Mouse (Mus musculus) layer of hippocampus, postnatal 25 days (tissue): ENCODE measurements around the gene Pcx. TPM values are rescaled to one million over a fixed set of nuclear protein-coding genes. Genes with fewer than 3 reads are reported as not detected.

ENCODE experiments used
- DNase-seq, 2 experiments: peaks; one replicate each; pipeline ENCODE4 v3.0.0; 2022; ENCODE audit warnings: mixed read lengths in 2 of 2, low spot score in 1 of 2; ENCODE audit errors: extremely low spot score in 1 of 2
- total RNA-seq, 2 experiments: library from RNA; stranded (reverse); gene quantifications; 2 replicates each; pipeline ENCODE4 v1.2.3; 2021

Pcx gene
- total RNA-seq, 2 experiments from 2014 or later = 66.6 to 70.6 TPM

DNA sequence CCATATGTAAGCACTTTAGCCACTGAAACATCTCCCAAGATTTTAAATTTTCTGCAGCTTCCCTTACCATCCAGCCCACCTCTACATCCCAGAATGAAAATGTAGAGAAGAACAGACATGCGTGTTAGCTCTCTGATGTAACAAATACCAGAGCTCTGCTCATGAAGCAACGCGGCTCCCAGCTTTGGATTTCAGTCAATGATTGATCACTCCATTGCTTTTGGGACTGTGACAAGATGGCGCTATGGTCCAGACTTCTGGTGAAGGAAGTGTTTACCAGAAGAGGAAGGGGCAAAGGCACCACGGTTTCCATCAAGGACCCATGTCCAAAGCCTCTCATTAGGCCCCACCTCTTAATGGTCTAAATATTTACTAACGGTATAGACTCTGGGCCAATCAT lies 35.6 kb downstream of the Pcx start:
- DNase-seq = no peak

DNA sequence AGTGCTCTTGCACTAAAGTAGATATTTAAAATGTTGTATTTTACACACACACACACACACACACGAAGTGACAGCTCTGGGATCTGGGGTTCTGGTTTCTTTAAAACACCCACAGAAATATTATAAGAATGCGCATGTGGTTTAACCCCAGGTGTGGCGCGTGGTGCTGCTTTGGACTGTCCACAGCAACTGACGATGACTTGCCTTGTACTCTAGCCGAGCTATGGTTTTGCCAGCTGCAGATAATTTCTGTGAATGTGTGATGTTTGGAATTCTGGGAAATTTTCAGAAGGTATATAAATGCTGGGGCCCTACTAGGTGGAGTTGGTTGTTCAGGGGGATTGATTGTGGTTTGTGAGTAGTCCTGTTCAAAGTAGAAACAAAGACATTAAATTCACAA lies 37.5 kb downstream of the Pcx start:
- no peak for DNase-seq

DNA sequence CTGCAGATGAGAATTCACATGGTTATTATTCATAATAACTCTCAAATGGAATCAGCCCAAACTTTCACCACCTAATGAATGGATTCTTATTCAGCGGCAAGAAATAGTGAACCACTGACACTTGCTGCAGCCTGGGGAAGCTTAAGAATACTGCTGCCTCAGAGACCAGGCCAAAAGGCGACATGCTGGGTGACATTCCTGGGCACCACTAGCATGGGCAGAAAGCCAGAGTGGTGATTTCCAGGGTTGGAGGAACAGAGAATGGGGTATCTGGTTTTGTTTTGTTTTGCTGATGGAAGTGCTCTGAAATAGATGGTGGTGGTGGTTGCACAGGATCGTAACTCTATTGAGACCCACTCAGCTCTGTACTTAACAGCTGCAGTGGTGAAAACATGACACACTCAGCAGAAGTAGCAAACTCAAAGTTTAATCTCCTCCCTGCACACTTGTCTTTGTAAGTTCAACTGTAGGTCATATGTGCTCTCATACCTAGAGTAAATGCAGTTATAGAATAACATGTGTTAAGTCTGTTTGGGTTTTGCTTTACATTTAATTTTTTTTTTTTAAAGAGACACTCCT lies 38.1 kb downstream of the Pcx start:
- no peak for DNase-seq

DNA sequence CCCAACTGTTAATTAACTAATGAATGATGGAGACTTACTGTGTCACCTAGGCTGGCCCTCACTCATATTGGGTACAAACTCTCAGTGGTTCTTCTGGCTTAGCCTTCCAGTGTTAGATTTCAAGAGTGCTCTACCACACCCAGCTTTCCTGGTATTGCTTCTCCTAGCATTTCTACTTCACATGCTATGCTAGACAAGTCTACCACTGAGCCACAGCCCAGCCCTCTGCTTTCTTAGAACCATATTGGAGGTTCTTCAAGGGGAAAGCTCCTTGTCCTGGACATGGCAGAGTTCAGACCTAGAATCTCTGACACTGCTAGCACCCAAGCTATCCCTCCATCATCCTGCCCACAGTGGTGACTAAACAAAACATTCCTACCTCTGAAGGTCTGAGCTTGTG lies 44.0 kb downstream of the Pcx start:
- no peak for DNase-seq

DNA sequence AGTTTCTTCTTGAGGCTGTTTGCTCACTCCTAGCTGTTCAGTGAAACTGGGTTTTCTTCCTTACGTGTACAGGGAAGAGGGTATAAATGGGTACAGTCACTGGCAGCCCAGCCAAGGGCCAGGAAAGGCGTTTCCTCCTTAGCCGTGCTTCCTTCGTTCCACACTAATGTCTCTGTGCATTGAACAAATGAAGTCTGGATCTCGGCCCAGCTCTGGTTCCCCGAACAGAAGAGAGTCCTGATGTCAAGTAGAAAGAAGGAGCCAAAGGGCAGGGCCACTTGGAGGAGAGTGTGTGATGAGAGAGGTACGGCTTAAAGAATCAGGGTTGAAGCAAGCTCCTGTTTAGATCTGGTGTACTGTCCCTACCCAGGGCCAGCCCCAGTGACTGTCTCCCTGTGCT lies 44.8 kb downstream of the Pcx start:
- no peak for DNase-seq

DNA sequence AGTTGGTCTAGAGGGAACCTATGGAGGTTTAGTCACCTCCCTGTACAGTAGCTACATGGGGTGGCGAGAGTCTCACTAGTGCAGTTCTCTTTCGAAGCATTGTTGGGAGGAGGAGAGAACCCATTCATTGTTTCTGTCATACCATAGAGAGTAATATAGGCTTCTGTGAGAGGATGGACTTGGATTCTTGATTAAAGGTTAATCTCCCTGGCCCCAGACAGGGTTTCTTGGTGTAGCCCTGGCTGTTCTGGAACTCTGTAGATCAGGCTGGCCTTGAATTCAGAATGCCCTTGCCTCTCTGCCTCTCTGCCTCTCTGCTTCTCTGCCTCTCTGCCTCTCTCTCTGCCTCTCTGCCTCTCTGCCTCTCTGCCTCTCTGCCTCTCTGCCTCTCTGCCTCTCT lies 46.5 kb downstream of the Pcx start:
- DNase-seq = no peak

DNA sequence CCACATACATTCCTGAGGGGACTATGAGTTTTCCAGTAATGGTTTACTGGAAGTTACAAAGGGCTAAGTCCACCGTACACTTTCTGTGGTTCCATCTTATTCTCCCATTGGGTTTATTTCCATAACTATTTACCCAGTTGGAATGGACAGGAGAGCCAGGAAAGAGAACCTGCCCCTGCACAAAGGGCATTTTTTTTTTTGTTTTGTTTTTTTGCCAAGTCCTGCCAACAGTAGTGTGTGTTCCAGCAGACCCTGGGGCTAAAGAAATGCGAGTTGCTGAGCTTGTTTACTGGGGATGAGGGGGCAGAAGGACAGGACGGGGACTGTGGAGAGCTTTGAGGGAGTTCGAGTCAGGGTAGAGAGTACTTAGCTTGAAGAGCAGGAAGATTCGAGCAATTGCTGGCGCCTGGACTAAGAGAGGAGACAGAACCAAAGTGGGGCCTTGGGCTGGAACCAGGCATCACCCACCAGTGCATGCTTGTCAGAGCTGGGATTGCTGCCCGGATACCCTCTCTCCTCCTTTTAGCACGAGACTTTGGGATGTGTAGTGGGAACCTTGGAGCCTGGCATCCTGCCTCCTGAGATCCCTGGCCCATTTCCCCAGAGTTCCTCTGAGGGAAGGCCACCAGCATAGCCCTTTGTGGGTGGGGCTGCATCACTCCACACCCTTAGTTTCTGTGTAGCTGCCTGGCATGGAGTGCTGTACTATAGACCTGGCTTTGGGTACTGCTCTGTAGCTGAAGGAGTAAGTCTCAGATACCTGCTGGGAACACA lies 47.7 kb downstream of the Pcx start:
- peak; percentile 17 to 36 for DNase-seq

DNA sequence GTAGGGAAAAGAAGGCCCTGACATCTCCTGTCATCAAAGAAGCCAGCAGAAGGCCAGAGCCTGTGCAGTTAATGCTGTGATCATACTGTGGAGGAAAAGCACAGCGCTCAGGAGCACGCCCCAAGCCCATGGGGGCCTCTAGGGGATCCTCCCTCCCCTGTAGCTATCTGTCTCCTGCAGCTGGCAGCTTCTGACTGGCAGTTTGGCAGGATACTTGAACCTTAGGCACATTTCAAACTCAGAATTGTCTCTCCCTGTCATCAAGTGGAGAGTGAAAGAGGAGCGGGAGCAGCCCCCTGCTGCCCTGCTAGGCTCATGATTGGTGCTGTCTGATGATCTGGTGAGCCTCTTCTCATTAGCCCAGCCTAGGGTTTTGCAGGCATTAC lies 48.3 kb downstream of the Pcx start:
- DNase-seq = no peak

DNA sequence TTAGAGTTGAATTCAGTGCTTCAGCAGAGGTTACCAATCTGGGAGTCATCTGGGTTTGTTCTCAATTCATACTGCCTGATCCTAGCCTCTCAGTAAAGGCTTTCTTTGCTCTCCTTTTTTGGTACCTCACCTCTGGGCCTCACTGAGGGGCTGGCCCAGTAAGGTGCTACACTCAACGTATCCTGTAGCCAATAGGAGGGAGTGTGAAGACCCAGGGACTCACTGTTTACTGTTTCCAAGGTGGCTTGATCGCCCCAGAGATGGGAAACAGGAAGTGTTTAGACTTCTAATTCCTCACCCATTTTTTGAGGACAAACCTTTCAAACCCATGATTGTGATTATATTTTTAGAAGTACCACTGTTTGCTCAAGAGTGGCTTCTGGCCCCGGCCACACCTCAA lies 48.7 kb downstream of the Pcx start:
- DNase-seq = no peak

DNA sequence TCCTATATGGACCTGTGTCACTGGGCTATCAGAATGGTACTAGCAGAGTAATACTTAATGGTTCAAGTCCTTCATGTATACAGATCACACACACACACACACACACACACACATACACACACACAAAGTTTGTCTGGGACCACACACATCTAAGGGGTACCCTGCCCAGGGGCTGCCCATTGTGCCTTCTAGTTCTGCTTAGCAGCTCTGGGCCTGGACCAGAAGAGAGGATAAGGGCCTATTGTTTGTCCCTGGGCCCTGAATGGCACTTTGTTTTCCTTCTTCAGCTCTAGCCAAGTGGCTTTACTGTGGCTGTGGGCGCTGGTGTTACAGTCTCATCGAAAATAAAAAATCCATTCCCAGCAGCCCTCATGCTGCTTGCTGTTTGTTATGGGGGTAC lies 49.3 kb downstream of the Pcx start:
- DNase-seq = no peak

DNA sequence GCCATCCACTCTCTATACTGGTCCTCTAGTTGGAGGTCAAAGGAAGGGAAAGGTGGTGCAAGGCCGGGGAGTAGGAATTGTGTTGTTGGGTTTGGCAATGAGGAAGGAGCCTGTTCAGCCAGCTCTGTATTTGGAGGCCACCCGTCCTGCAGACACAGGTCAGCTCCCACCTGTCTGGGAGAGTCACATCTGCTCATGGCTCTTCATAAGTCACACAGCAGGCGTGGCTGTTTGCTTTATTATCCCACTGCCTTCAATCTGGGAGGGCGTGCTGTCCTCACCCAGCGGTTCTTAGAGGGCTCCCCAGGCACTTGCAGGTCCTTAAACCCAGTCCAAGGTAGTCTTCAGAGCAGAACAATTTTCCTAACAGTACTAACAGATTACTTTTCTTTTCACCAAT lies 49.9 kb downstream of the Pcx start:
- no peak for DNase-seq

DNA sequence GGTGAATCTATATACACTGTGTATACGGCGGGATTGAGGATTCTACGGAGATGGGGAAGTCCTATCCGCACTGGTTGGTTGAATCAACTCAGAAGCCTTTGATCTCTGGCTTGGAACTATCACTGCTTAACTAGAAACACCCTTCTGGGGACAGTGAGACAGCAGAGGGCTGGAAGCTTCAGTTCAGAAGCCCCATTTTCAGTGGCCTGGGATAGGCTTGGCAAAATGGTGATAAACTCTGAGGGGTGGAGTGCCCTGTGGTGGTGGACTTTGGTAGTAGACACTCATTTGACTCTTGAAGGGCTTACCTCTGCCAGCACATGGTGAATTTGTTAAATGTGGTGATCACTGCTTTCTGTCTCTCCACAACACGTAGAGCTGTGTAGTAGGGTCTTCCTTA lies 55.4 kb downstream of the Pcx start:
- DNase-seq = no peak

DNA sequence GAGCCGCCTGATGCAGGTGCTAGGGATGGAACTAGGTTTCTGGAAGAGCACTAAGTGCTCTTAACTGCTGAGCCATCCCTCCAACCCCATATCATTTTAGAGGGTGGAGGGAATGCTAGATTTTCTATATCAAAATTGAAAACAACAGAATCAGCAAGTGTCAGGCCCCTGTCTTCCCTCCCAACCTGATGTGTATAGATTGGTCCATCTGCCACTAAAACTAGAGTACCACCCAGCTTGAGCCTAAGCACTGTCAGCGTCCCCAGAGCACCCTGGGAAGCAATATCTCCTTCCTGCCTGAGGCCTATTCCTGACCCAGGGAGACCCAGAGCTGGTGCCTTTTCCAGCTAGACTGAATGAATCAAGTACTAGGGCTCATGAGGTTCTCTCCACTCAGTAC lies 56.6 kb downstream of the Pcx start:
- no peak for DNase-seq

DNA sequence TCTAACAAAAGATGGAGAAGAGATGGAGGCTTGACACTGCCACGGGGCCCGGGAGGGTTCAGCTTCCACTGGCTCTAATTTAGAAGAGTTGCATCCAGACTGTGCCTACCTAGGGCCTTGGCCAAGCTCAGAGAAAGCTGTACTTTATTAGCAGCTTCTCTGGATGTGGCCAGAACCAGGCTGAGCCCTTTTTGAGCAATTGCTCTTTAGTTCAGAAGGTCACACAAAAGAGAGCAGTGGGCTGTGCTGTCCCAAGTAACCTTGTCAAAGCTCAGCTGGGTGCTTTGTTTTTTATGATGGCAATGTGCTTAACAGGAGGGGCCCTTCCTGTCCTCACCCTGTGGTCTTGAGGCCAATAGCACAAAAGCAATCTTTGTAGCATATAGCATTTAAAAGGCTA lies 57.4 kb downstream of the Pcx start:
- no peak for DNase-seq

DNA sequence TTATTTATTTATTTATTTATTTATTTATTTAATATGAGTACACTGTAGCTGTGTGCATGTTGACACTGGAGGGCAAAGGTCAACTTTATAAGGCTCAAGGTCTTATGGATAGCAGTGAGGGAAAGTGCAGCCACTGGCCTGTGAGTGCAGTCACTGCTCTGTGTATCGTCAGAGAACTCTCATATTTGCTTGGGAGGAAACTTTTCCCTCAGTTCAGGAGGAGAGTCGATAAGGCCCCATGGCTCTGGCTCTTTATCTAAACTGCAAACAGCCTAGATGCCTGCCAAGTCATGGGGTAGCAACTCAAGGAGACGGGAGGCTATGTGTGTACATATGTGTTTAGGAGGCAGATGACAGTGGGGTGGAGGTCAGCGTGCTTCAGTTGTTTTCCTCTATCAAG lies 58.6 kb downstream of the Pcx start:
- no peak for DNase-seq

DNA sequence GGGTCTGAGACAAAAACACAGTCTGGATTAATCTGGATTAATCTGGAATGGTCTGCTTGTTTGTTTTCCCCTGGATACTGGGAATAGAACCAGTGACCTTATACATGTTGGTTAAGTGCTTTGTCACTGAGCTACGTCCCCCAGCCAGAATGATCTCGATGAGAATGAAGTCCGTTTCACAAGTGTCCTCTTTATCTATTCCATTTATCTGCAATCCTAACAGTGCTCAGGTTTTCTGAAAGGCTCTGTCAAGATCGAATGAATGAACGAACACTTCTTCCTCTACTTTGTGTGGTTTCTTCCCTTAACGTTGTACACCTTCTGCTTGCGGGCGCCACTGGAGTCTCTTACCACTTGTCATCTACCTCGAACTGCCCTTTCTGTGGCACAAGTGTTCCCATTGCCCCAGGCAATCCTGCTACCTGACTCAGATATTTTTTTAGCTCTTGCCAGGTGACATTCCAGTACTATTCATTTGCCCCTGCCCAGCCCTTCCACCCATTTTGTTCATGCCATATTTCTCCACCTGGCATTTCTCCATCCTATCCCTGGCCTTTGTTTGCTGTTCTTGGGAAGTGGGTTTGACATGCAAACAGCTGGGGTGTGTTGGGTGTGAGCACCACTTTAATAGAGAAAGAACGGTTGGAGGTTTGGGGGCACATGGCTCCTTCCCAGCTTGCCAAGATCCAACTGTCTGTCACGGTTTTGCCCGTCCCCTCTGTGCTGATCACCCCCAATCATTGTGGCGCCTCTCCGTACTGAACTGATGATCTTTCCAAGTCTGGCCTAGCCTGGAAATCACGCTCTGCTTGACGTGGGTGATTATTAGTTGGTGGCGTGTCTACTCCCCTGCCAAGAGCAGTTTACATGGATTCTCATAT lies 59.3 kb downstream of the Pcx start:
- DNase-seq = no peak

DNA sequence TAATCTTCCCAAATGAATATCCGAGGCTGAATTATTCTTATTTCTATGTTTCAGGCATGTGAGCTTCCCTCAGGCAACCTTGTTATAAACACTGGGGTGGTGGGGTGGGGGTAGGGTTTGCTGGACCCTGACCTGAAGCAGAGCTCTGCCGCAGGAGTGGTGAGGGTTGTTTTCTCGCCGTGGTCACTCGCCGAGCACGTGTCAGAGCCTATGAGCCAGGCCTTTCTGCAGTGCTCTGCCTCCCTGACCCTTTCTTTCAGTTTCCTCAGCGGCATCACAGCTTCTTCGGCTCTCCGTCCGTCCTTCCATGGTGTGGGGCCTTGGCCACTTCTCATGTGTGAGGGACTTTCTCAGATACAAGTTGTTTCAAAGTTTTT lies 60.0 kb downstream of the Pcx start:
- no peak for DNase-seq

DNA sequence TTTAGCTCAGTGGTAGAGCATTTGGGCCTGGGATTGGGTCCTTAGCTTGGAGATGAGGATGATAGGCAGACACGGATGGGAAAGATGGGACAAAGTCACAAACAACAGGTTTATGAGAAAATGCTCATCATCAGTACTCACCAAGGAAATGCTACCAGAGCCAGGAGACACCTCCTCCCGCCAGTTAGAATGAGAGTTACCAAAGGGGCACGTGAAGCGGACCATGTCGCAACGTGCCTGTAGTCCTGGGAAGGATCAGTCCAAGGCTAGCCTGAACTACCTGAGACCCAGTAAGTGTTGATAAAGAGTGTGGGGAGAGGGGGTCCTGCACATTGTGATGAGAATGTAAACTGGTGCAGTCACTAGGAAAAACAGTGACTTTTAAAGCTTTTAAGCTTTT lies 60.5 kb downstream of the Pcx start:
- no peak for DNase-seq

DNA sequence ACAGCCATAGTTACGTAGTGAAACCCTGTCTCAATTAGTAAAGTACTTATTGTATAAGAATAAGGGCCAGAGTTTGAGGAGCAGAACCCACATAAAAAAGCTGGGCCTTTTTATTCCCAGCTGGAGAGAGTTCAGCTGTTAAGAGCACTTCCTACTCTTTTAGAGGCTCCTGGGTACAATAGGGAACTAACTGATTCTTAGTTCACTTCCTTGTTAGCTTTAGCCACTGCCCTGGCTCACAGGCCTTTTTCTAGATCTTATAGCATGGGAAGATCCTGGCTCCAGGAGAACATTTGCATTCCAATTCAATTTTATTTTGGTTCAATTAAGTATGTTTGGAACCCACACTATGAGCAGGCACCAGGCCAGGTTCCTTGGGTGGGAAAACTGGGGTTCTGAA lies 61.4 kb downstream of the Pcx start:
- no peak for DNase-seq

DNA sequence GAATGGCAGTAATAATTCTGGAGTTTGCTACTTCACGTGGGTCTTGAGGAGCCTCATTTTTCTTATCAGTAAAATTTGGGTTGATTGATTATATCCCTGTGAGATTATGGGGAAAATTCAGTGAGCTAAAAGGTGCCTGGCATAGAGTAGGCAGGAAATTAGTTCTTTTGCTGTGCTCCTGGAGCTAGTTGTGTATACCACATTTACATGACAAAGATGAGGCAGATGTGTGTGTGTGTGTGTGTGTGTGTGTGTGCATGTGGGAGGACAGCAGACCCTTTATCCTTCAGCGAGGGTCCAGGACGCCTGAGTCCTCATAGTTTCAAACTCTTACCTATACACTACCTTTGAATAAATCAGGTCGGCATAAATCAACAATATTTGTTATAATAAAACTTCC lies 61.8 kb downstream of the Pcx start:
- no peak for DNase-seq

DNA sequence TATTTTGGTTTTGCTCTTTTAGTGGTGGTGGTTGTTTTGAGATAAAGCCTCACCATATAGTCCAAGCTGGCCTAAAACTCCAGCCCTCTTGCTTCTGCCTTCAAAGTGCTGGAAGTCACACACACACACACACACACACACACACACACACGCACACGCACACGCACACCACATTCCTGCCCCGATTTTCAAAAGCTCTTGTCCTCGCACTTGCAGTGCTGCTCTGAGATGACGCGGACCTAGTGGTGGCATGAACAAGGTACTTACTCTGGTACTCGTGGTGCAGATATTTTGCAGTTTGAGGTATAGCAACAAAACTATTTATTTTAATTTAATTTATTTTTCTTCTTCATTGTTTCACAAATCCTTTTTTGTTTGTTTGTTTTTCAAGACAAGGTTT lies 62.2 kb downstream of the Pcx start:
- no peak for DNase-seq

DNA sequence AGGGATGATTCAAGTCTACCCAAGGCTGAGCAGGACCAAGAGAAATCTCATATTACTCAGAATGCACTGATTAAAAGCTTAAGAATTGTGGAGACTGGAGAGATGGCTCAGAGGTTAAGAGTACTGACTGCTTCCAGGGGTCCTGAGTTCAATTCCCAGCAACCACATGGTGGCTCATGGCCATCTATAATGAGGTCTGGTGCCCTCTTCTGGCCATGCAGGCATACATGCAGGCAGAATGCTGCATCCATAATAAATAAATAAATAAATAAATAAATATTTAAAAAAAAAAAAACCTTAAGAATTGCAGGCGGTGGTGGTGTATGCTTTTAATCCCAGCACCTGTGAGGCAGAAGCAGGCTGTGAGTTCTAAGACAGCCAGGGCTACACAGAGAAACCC lies 63.0 kb downstream of the Pcx start:
- DNase-seq = no peak
